Mouse (Mus musculus) monocyte, adult 59 days (primary cell): ENCODE data around the gene Vmn1r143. TPM values are rescaled to one million over a fixed set of nuclear protein-coding genes. Genes with fewer than 3 reads are reported as not detected.

Experiments
- total RNA-seq, 2 experiments: library from RNA; stranded (reverse); gene quantifications; one replicate each; pipeline ENCODE4 v1.2.4; 2023

The Vmn1r143 gene
- not detected for total RNA-seq

GRCm38 (mm10) chr7:22189077-22189476 lies at the start of gene Vmn1r143:
TSS of gene Vmn1r143 (plus strand) at chr7:22189377.

GRCm38 (mm10) chr7:22163935-22164334 lies 25.2 kb upstream of the Vmn1r143 start, which contains the start of gene Vmn1r142:
TSS of gene Vmn1r142 (minus strand) at chr7:22164035.

GRCm38 (mm10) chr7:22201164-22201563 lies 12.0 kb downstream of the Vmn1r143 start, which contains the start of gene Gm8653:
TSS of gene Gm8653 (minus strand) at chr7:22201264.

GRCm38 (mm10) chr7:22229384-22229783 lies 40.2 kb downstream of the Vmn1r143 start, which contains the start of gene Gm8453:
TSS of gene Gm8453 (minus strand) at chr7:22229484.

Other genes with a start within 250 kb of the Vmn1r143 start
- not detected for gene Vmn1r137, start 194.8 kb upstream of the Vmn1r143 start, total RNA-seq
- gene Vmn1r138, start 160.5 kb upstream of the Vmn1r143 start, total RNA-seq: not detected
- gene Gm6176, start 133.1 kb upstream of the Vmn1r143 start, total RNA-seq: not detected
- gene Vmn1r139, start 120.3 kb upstream of the Vmn1r143 start, total RNA-seq: not detected
- not detected for gene Gm16451, start 71.1 kb upstream of the Vmn1r143 start, total RNA-seq
- not detected for gene Gm10666, start 54.6 kb upstream of the Vmn1r143 start, total RNA-seq
- not detected for gene Vmn1r142, start 25.3 kb upstream of the Vmn1r143 start, total RNA-seq
- not detected for gene Gm8653, start 11.9 kb downstream of the Vmn1r143 start, total RNA-seq
- gene Gm8453, start 40.1 kb downstream of the Vmn1r143 start, total RNA-seq: not detected
- not detected for gene Gm4187, start 140.3 kb downstream of the Vmn1r143 start, total RNA-seq
- not detected for gene Gm8660, start 181.7 kb downstream of the Vmn1r143 start, total RNA-seq
- gene Vmn1r148, start 224.2 kb downstream of the Vmn1r143 start, total RNA-seq: not detected
- gene Vmn1r149, start 248.9 kb downstream of the Vmn1r143 start, total RNA-seq: not detected